Mouse (Mus musculus) liver, embryonic 14.5 days (tissue): Measurements from ENCODE around the gene Klrb1.

ENCODE experiments used
- CTCF ChIP-seq: IDR thresholded peaks from 2 replicates; pipeline ENCODE4 v1.5.1; 2016; ENCODE audit warnings: antibody characterized with exemption, low read depth, control low read depth
- EP300 ChIP-seq: IDR thresholded peaks from 2 replicates; pipeline ENCODE4 v1.6.1; 2016; ENCODE audit warnings: antibody characterized with exemption, low read depth

DNA sequence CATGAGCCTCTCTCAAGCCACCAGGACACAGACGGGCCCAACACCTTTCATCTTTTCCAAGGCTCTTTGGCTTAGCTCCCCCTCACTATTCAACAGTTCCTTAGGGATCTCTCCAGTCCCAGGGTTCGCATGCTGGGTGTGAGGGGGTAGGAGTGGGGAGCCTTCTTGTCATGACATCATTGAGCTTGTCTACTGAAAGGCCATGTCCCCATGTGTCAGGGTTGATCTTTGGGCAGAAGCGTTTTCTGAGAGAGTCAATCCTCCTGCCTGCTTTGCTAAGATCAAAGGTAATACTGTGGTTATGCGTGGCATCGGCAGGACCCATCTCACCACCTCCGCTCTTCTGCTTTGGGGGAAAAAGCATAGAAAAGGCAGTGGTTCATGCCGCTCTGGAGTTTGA is 14.6 kb upstream of the Klrb1 start:
- no peak for TF ChIP-seq EP300
- TF ChIP-seq CTCF = no peak
